Mouse (Mus musculus): ENCODE measurements around the gene Snrk.
"Not testable (repeated sequence)": the region's sequence is repeated elsewhere in the genome, so short reads cannot be mapped to it uniquely, and the experiment has no call there.

Snrk gene

GRCm38 (mm10) chr9:122143219-122143618, 26.2 kb downstream of the Snrk start:
- DNase-seq (ENCODE audit: low spot score in 2 of 2), result no peak

GRCm38 (mm10) chr9:122144776-122145175, 27.7 kb downstream of the Snrk start:
- DNase-seq (ENCODE audit: low spot score in 2 of 2), result no peak

- DNase-seq (ENCODE audit: low spot score in 2 of 2), result no peak
Measured at GRCm38 (mm10) chr9:122145677-122146076, 28.6 kb downstream of the Snrk start.

- no peak for DNase-seq (ENCODE audit: low spot score in 2 of 2)
Measured at GRCm38 (mm10) chr9:122146124-122146870, 29.2 kb downstream of the Snrk start.

- DNase-seq (ENCODE audit: low spot score in 2 of 2), result no peak
Measured at GRCm38 (mm10) chr9:122148356-122148755, 31.3 kb downstream of the Snrk start.

- no peak for DNase-seq (ENCODE audit: low spot score in 2 of 2)
Measured at GRCm38 (mm10) chr9:122149997-122150826, 33.1 kb downstream of the Snrk start.

- no peak for DNase-seq (ENCODE audit: low spot score in 2 of 2)
Measured at GRCm38 (mm10) chr9:122152063-122152462, 35.0 kb downstream of the Snrk start.

GRCm38 (mm10) chr9:122152501-122152900, 35.4 kb downstream of the Snrk start:
- no peak for DNase-seq (ENCODE audit: low spot score in 2 of 2)

GRCm38 (mm10) chr9:122153436-122153835, 36.4 kb downstream of the Snrk start:
- no peak for DNase-seq (ENCODE audit: low spot score in 2 of 2)

GRCm38 (mm10) chr9:122155193-122155592, 38.1 kb downstream of the Snrk start:
- DNase-seq (ENCODE audit: low spot score in 2 of 2), result no peak

- no peak for DNase-seq (ENCODE audit: low spot score in 2 of 2)
Measured at GRCm38 (mm10) chr9:122156389-122157078, 39.5 kb downstream of the Snrk start.

- DNase-seq (ENCODE audit: low spot score in 2 of 2), result peak; percentile 30 to 56
Measured at GRCm38 (mm10) chr9:122157079-122157441, 40.0 kb downstream of the Snrk start.

- DNase-seq (ENCODE audit: low spot score in 2 of 2), result no peak
Measured at GRCm38 (mm10) chr9:122164535-122164934, 47.5 kb downstream of the Snrk start.

- not testable (repeated sequence) for DNase-seq (ENCODE audit: low spot score in 2 of 2)
Measured at GRCm38 (mm10) chr9:122167719-122168118, 50.7 kb downstream of the Snrk start.

GRCm38 (mm10) chr9:122169901-122170300, 52.8 kb downstream of the Snrk start:
- no peak for DNase-seq (ENCODE audit: low spot score in 2 of 2)

- DNase-seq (ENCODE audit: low spot score in 2 of 2), result no peak
Measured at GRCm38 (mm10) chr9:122172612-122173186, 55.6 kb downstream of the Snrk start.

GRCm38 (mm10) chr9:122173405-122174233, 56.6 kb downstream of the Snrk start:
- no peak for DNase-seq (ENCODE audit: low spot score in 2 of 2)

- no peak for DNase-seq (ENCODE audit: low spot score in 2 of 2)
Measured at GRCm38 (mm10) chr9:122174723-122175122, 57.7 kb downstream of the Snrk start.

- DNase-seq (ENCODE audit: low spot score in 2 of 2), result no peak
Measured at GRCm38 (mm10) chr9:122177256-122178220, 60.5 kb downstream of the Snrk start.

- no peak for DNase-seq (ENCODE audit: low spot score in 2 of 2)
Measured at GRCm38 (mm10) chr9:122178427-122178826, 61.4 kb downstream of the Snrk start.
